Mouse (Mus musculus) adrenal gland, adult 10 weeks (tissue): ENCODE results near the gene Resf1. TPM values are rescaled to one million over a fixed set of nuclear protein-coding genes. Genes with fewer than 3 reads are reported as not detected.

Experiments
- polyA plus RNA-seq: library from polyadenylated mRNA; stranded (reverse); fragments of 350-450 nt; fragmentation: Illumina TruSeq; extraction: RNeasy Lipid Tissue Mini Kit (QIAGEN cat#74804); gene quantifications from one replicate; pipeline ENCODE4 v1.2.3, GENCODE M21; 2014; ENCODE audit warnings: low read depth, low replicate concordance

The Resf1 gene
- polyA plus RNA-seq, result 71.1 TPM

DNA sequence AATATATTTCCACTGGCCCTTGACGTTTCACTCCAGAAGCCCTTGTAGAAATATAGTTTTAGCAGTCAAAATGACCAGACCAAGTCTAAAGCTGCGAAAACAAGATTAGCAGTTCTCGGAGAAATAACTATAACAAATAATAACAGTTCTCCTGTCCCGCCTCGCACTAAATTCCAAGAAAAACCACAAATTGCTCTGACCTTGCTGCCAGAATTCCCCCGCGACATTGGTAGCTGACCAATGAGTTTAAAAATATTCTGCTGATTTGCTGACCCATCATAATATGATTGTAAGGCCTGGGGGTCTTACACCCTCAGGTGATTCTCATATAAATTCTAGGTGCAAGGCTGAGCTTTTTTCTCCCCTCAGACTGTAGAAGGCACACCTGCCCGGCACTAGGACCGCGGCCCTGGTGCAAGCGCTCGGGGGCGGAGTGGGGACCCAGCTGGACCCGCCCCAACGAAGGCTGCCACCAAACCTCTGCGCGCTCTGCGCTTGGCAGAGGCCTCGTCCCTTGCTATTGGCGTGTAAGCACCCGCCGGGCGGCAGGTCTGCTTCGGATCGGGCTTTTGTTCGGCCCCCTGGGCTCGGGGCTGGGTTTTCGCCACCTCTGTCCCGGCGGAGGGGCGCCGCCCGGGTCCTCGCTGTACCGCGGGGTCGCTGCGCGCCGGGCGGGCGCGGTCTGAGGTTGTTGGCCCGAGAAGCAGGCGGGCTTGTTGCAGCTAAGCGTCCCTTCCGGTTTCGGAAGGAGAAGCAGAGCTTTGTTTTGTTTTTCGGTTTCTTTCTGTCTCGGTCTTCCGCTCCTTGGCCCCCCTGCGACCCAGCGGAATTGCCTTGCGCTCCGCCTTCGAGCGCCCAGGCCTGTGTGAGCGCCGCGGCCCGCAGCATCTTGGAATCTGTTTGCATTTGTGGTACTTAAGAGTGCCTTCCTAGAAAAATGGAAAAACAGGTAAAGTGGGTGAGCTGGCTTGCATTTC, at the start of gene Resf1:
Gene Resf1, plus strand, starts transcription at position 459 of the 977 bp plus-strand sequence.

Other genes starting within 250 kb of the Resf1 start
- 17.6 TPM for gene Dennd5b, start 207.7 kb upstream of the Resf1 start, polyA plus RNA-seq
- gene Gm10203, start 179.2 kb upstream of the Resf1 start, polyA plus RNA-seq, result not detected
- gene Etfbkmt, start 169.6 kb upstream of the Resf1 start, polyA plus RNA-seq, result 34.2 TPM
- 43.4 TPM for gene Amn1, start 120.7 kb upstream of the Resf1 start, polyA plus RNA-seq
- 7.8 TPM for gene Bicd1, start 99.5 kb downstream of the Resf1 start, polyA plus RNA-seq